Mouse (Mus musculus) bone marrow macrophage, adult 2 months (primary cell): Measurements from ENCODE around the gene Bhlha15.

Source experiments
- CTCF ChIP-seq: IDR thresholded peaks from 2 replicates; pipeline ENCODE4 v1.5.1; 2012; ENCODE audit warnings: low read depth, mild to moderate bottlenecking, low read length, moderate library complexity
- POLR2A ChIP-seq: IDR thresholded peaks from 2 replicates; pipeline ENCODE4 v1.6.1; 2012; ENCODE audit warnings: mild to moderate bottlenecking, low read depth, low read length, borderline replicate concordance

DNA sequence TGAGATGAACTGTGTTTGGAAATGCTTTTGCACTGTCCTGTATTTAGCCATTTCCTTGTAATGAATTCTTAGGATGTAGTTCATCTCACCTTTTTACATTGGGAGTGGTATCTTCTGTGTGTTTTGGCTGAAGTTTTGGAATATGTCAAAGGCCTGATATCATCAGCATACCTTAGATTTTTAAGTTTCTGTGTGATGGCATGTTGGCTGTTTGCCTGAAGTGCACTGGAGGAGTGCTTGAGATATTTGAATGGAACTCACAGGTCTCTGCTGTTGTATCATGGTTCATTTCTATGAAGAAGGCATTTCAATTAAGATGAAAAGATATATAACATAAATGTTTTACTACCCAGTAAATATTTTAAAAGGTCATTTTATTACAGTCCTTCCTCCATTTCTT lies 43.2 kb upstream of the Bhlha15 start:
- no peak for TF ChIP-seq CTCF
- no peak for TF ChIP-seq POLR2A
